Mouse (Mus musculus): ENCODE measurements around the gene Mxi1. TPM values are rescaled to one million over a fixed set of nuclear protein-coding genes. Genes with fewer than 3 reads are reported as not detected.
A peak's percentile ranks its signal among the peaks of the same experiment; 100 is the strongest.

Mxi1 gene
- total and polyA plus RNA-seq, 3 experiments, result 10.6 to 19.9 (median 18.9) TPM

DNA sequence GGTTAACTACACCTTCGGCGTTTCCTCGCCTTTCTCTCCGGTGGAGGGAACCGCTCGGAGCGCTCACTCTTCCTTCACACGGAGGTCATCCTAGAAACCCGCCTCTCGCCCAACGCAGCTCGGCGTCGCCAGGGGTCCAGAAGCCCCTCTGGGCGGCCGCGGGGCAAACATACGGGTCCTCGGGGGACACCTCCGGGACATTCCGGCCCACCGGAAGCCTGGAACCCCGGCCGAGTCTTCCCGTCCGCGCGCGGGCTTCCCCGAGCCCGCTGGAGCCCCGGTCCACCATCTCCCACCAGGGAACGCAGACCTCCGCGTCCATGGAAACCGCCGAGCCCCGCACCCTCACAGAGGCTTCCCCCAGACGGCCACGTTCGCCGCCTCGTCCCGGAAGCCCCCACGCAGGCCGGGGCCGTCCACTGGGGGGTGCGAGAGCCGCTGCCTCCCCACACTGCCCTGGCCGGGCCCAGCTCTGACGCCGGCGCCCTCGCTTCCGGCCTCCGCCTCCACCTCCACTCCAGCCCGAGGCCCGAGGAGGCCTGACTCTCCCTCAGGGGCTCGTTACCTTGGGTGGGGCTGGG lies 79.6 kb downstream of the Mxi1 start:
- H3K27me3 ChIP-seq (replicated peaks), result no peaks in the 10 kb centered on the region
- TF ChIP-seq MYC (IDR thresholded peaks at IDR 0.05; ENCODE audit: low read depth, low read length) (no peak), JUN (IDR thresholded peaks at IDR 0.05; ENCODE audit: insufficient read depth, low read depth, low read length) (no peak), ZKSCAN1 (IDR thresholded peaks at IDR 0.05; ENCODE audit: borderline replicate concordance, low read depth, low read length) (no peak), RAD21 (IDR thresholded peaks at IDR 0.05; ENCODE audit: low read depth, low read length) (no peak), ELF1 (IDR thresholded peaks at IDR 0.05; ENCODE audit: low read depth, low read length) (0 out of 2 replicates have a peak, but pooled peaks have one; percentile 15), UBTF (IDR thresholded peaks at IDR 0.05; ENCODE audit: low read depth, low read length) (peak; percentile 99), TCF12 (IDR thresholded peaks at IDR 0.05; ENCODE audit: low read depth, low read length) (no peak), BHLHE40 (IDR thresholded peaks at IDR 0.05; ENCODE audit: low read depth, low read length) (no peak), MAX (IDR thresholded peaks at IDR 0.05; ENCODE audit: low read length) (no peak), ZMIZ1 (IDR thresholded peaks at IDR 0.05; ENCODE audit: low read depth, low read length) (no peak), PAX5 (IDR thresholded peaks at IDR 0.05; ENCODE audit: low read length) (no peak), IRF4 (IDR thresholded peaks at IDR 0.05; ENCODE audit: low read depth, low read length) (no peak), MXI1 (IDR thresholded peaks at IDR 0.05; ENCODE audit: low read depth, low read length) (no peak), ZC3H11A (IDR thresholded peaks at IDR 0.05; ENCODE audit: low read depth, low read length) (no peak), NRF1 (IDR thresholded peaks at IDR 0.05; ENCODE audit: low read depth, low read length) (no peak), MEF2A (IDR thresholded peaks at IDR 0.05; ENCODE audit: borderline replicate concordance, low read depth, low read length) (no peak), CTCF (conservative IDR thresholded peaks at IDR 0.05 in 1 of 2, IDR thresholded peaks at IDR 0.05 in 1 of 2; ENCODE audit: low read depth in 2 of 2, low read length in 2 of 2) (peak in 1 of 2 experiments; percentile 11; a peak in 1 of 4 replicates), MAFK (IDR thresholded peaks at IDR 0.05; ENCODE audit: insufficient replicate concordance, low read length) (no peak), SMC3 (IDR thresholded peaks at IDR 0.05; ENCODE audit: low read depth, low read length) (no peak), POLR2A (IDR thresholded peaks at IDR 0.05; ENCODE audit: low read depth, low read length) (no peak), SIN3A (IDR thresholded peaks at IDR 0.05; ENCODE audit: low read length) (no peak)
- peaks cover 28 to 40% of the 10 kb centered on the region in 2 experiments for H3K36me3 ChIP-seq (replicated peaks in 1 of 2; ENCODE audit: control insufficient read depth in 1 of 2, insufficient read depth in 1 of 2, low read length in 1 of 2)
- in situ Hi-C loops (cut with MboI; ENCODE audit: low pct_ligation_motif_present, low pct_unique_long_range_greater_than_20kb, low sequenced_read_pairs) (loop anchor here (10.0 to 25.0 kb wide), 2 partner anchors 195 to 372 kb away; partner anchors contain the start of gene Nutf2-ps1), dilution Hi-C loops (cut with MboI; ENCODE audit: extremely low pct_ligation_motif_present, extremely low pct_unique_long_range_greater_than_20kb, low sequenced_read_pairs) (no loop called here)
- no peak for DNase-seq (ENCODE audit: extremely low read depth)
- H3K4me1 ChIP-seq (ENCODE audit: control insufficient read depth in 1 of 2, insufficient read depth in 2 of 2), result peaks cover 14 to 66% of the 10 kb centered on the region in 2 experiments
- H3K79me2 ChIP-seq (replicated peaks; ENCODE audit: control insufficient read depth, extremely low read depth, insufficient read depth, poor library complexity, severe bottlenecking), result peaks cover 44% of the 10 kb centered on the region
- no peaks in the 10 kb centered on the region for H3K9me3 ChIP-seq (replicated peaks; ENCODE audit: low read length)
- H3K4me3 ChIP-seq (replicated peaks in 1 of 3; ENCODE audit: low read depth in 2 of 3, low read length in 2 of 3, poor library complexity in 1 of 3), result peak overlapping the region; percentile 76 to 98 (median 92)
- H3K27ac ChIP-seq (ENCODE audit: insufficient read depth, low read depth), result peak overlapping the region; percentile 77
- H3K9ac ChIP-seq (ENCODE audit: insufficient read depth, low read depth), result peak overlapping the region; percentile 98
- no peak overlapping the region for H3K4me2 ChIP-seq (ENCODE audit: insufficient read depth, low read depth, poor library complexity, severe bottlenecking)

Data from CH12.LX (cell line).